ENCODE assay signal across 8 mouse cellular contexts in the genomic region with DNA sequence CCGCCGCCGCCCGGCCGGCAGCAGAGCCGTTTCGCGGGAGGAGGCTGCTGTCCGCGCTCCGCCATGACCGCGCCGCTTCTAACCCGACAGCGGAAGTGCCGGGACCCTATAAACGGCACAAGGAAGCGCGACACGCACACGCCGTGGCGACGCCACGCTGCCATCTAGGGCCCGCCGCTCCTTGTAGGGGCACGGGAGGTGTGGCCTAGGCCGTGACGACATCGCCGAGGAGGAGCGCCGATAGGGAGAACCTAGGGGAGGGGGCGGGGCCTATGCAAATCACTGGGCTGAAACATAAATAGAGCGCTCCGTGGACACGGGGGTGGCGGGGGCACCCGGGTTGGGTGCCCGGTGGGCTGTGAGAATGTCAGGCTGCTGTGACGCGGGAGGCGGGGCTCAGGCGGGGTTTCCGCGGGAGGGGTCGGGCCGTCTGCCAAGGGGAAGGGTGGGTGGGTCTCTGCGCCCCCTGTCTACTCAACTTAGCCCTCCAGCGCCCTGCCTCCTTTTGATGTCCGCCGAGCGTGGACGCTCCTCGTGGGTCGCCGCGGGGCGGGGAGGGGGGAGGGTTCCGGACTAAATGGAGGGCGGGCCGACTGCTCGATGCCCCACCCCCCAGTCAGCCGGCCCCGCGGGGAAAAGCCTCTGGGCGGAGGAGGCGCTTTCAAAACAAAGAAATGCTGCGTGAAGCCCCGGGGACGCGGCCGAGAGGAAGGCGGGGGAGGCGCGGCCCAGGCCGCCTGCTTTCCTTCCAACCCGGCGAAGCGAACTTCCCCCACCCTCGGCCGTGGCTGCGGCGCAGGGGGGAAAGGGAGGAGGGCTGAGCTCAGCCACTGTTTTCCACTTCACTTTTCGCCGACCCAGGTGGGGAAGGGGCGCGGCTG.
DNase-seq lines count a peak whose midpoint lies in the region; ATAC-seq lines count a peak whose summit lies in the region.

No protein-coding gene starts in this region.

- H3K9me3 ChIP-seq in heart, embryonic 14.5 days (ENCODE audit: control insufficient read depth, low read length), result no peaks in the 10 kb centered on the region
- H3K9me3 ChIP-seq in liver, embryonic 13.5 days (replicated peaks), result no peaks in the 10 kb centered on the region
- H3K9me3 ChIP-seq in stomach, embryonic 16.5 days (replicated peaks; ENCODE audit: control insufficient read depth, low read length), result no peaks in the 10 kb centered on the region

- under 1% methylated on average over 71 of the region's 90 CpGs for WGBS in heart, embryonic 14.5 days
- WGBS in liver, embryonic 13.5 days (ENCODE audit: insufficient replicate concordance), result under 1% methylated on average over 82 of the region's 90 CpGs
- WGBS in stomach, embryonic 16.5 days, result under 1% methylated on average over 89 of the region's 90 CpGs

- peak overlapping the region; percentile 93 for H3K27ac ChIP-seq in brown adipose tissue, adult 24 weeks (replicated peaks; ENCODE audit: low read depth, low read length)
- peak overlapping the region; percentile 92 to 95 for H3K27ac ChIP-seq in heart, embryonic 14.5 days (replicated peaks in 1 of 2; ENCODE audit: control insufficient read depth in 1 of 2, insufficient read depth in 1 of 2, low read depth in 2 of 2, low read length in 2 of 2)
- peak overlapping the region; percentile 78 for H3K27ac ChIP-seq in liver, embryonic 13.5 days
- peak overlapping the region; percentile 99 for H3K27ac ChIP-seq in stomach, embryonic 16.5 days (ENCODE audit: low read length)

- H3K4me2 ChIP-seq in heart, embryonic 14.5 days (ENCODE audit: low read length), result peak overlapping the region; percentile 81
- H3K4me2 ChIP-seq in liver, embryonic 13.5 days, result peak overlapping the region; percentile 95
- H3K4me2 ChIP-seq in stomach, embryonic 16.5 days (ENCODE audit: low read depth, low read length), result peak overlapping the region; percentile 78

- H3K4me1 ChIP-seq in brown adipose tissue, adult 24 weeks (ENCODE audit: control insufficient read depth, insufficient read depth, insufficient read length, low read length), result no peaks in the 10 kb centered on the region; the same call in 1 of the 2 replicates
- H3K4me1 ChIP-seq in heart, embryonic 14.5 days (ENCODE audit: control insufficient read depth in 2 of 2, insufficient read depth in 2 of 2, low read length in 2 of 2), result peaks cover 0 to 18% of the 10 kb centered on the region in 2 experiments; a peak in 3 of 4 replicates
- peaks cover 27% of the 10 kb centered on the region for H3K4me1 ChIP-seq in liver, embryonic 13.5 days (replicated peaks)
- H3K4me1 ChIP-seq in stomach, embryonic 16.5 days (ENCODE audit: control insufficient read depth, insufficient read depth, low read length), result peaks cover 9% of the 10 kb centered on the region; the same call in 1 of the 2 replicates

- DNase-seq in CD4-positive, CD25-positive, alpha-beta regulatory T cell, adult 2 months (ENCODE audit: low read depth, low spot score), result peak; percentile 100
- DNase-seq in fat pad, adult 2 months (ENCODE audit: extremely low read depth, low read depth, low spot score), result peak; percentile 37
- DNase-seq in kidney, postnatal 14 days, result peak; percentile 100
- DNase-seq in liver, embryonic 13.5 days, result peak; percentile 92
- peak; percentile 99 for DNase-seq in neural tube, embryonic 10.5 days (ENCODE audit: extremely low spot score, low spot score)

- peak overlapping the region; percentile 92 for H3K4me3 ChIP-seq in brown adipose tissue, adult 24 weeks (ENCODE audit: insufficient read depth, low read depth, low read length)
- peak overlapping the region; percentile 84 to 92 for H3K4me3 ChIP-seq in heart, embryonic 14.5 days (ENCODE audit: control insufficient read depth in 1 of 2, insufficient read depth in 1 of 2, low read depth in 1 of 2, low read length in 2 of 2)
- H3K4me3 ChIP-seq in liver, embryonic 13.5 days (replicated peaks), result peak overlapping the region; percentile 71
- H3K4me3 ChIP-seq in stomach, embryonic 16.5 days (replicated peaks; ENCODE audit: low read length), result peak overlapping the region; percentile 84

- peaks cover 16% of the 10 kb centered on the region for H3K27me3 ChIP-seq in heart, embryonic 14.5 days (ENCODE audit: control insufficient read depth, insufficient read depth, low read length)
- H3K27me3 ChIP-seq in liver, embryonic 13.5 days, result peaks cover 87% of the 10 kb centered on the region
- 0 out of 2 replicates have a peak, but pooled peaks cover 2% of the 10 kb centered on the region for H3K27me3 ChIP-seq in stomach, embryonic 16.5 days (ENCODE audit: control insufficient read depth, insufficient read depth, low read length)

- H3K9ac ChIP-seq in heart, embryonic 14.5 days (ENCODE audit: low read length), result peak overlapping the region; percentile 87
- H3K9ac ChIP-seq in liver, embryonic 13.5 days, result peak overlapping the region; percentile 74
- H3K9ac ChIP-seq in stomach, embryonic 16.5 days (ENCODE audit: low read length), result peak overlapping the region; percentile 94

- H3K36me3 ChIP-seq in heart, embryonic 14.5 days (ENCODE audit: control insufficient read depth, insufficient read depth, low read length), result no peaks in the 10 kb centered on the region
- H3K36me3 ChIP-seq in liver, embryonic 13.5 days, result no peaks in the 10 kb centered on the region
- H3K36me3 ChIP-seq in stomach, embryonic 16.5 days (ENCODE audit: control insufficient read depth, insufficient read depth, low read length), result no peaks in the 10 kb centered on the region

- peak; percentile 94 for ATAC-seq in heart, embryonic 14.5 days (ENCODE audit: insufficient number of reproducible peaks, insufficient read depth, low FRiP score, low read depth)
- peak; percentile 92 for ATAC-seq in liver, embryonic 13.5 days (ENCODE audit: low read depth)
- peak; percentile 96 for ATAC-seq in stomach, embryonic 16.5 days (ENCODE audit: insufficient read depth, low FRiP score)

Comparison
In these comparisons a context has a peak if more than half of its experiments do, and no peak if none do; other contexts are left out.
1. Peak in every context shown above with its lines: DNase-seq, ATAC-seq, H3K4me3 ChIP-seq and H3K27ac ChIP-seq.
2. DNase-seq: peak in every context shown above with its lines; median percentile 100 in CD4-positive, CD25-positive, alpha-beta regulatory T cell, adult 2 months; 100 in kidney, postnatal 14 days; 99 in neural tube, embryonic 10.5 days; 92 in liver, embryonic 13.5 days; 37 in fat pad, adult 2 months.